Mouse (Mus musculus) mature B cell (primary cell): Measurements from ENCODE around the gene Fam131b.

Source experiments
- in situ Hi-C: fragments of 300-500 bp; cut with MboI; formaldehyde crosslinking; loops from 2 replicates; pipeline ENCODE4 v1.14.3; 2019

The Fam131b gene

DNA sequence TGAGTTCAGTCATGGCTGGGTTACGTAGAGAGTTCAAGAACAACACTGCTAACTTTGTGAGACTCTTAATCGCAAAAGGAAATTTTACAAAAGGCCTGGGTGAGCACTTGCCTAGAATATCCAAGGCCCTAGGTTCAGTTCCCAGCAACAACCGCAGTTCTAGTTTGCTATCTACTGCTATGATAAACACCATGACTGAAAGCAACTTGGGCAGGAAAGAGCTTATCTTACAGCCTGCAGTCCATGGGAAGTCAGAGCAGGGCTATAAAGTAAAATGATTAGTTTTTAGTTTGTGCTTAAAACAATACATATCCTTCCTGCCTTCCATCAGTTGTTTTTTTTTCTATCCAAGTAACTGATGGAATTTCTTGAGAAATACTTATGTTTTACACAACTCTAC is 2.1 kb upstream of the Fam131b start:
- in situ Hi-C loops, result no loop called here

- in situ Hi-C loops, result no loop called here
Measured at GRCm38 (mm10) chr6:42325268-42325609, 796 bp upstream of the Fam131b start.

GRCm38 (mm10) chr6:42324067-42324481 is 369 bp downstream of the Fam131b start:
- in situ Hi-C loops, result no loop called here

DNA sequence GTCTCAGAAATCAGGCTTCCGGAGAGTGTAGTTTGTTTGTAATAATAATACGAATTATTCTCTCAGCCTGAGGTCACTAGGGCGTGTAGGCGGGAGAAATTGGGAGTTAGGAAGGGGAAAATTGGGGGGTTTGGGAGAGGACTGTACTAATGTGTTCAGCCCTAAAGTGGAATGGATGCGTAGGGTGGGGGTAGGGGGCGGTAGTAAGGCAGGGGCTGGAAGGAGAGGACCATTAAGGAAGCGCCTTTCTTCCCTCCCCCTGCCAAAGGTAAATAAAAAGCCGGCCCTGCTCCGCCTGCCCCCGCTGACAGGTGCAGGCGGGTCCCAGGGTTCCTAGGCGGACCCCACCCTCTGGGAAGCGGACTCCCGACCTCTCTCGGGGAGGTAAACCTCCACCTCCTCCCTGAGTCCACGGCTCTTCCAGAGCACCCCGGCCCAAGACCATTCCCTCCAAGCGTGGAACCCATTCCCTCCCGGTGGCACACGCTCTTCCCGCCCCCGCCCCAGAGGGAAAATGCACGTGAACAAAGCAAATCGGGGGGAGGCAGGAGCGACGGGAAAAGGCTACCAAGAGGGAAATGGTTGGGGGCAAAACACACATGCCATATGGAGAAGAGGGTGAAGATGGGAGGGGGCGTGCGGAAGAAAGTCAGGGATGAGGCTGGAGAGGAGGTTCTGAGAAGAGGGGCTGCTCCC is 924 bp downstream of the Fam131b start:
- in situ Hi-C loops, result no loop called here

DNA sequence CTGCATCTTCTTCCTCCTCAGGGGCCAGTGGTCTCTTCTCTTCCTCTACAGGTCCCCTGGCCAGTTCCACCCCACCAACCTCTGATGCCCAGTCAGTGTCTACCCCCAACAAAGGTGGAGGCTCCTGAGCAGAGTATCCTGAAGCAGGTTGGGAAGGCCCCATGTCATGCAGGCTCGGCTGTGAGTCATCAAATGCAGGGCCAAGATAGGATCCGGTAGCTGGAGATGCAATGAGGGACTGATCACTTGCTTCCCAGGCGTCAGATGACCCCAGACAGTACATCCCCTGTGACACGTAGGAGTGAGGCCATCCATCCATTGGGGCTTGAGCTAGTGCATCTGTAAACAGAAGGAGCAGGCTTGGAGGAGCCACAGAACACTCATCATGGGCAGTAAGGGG is 6.2 kb downstream of the Fam131b start:
- in situ Hi-C loops, result no loop called here

GRCm38 (mm10) chr6:42310427-42311053 is 13.9 kb downstream of the Fam131b start:
- in situ Hi-C loops, result no loop called here

GRCm38 (mm10) chr6:42309816-42310378 is 14.5 kb downstream of the Fam131b start:
- in situ Hi-C loops, result no loop called here

- in situ Hi-C loops, result no loop called here
Measured at GRCm38 (mm10) chr6:42299362-42299761, 25.1 kb downstream of the Fam131b start.

GRCm38 (mm10) chr6:42295549-42296094 is 28.8 kb downstream of the Fam131b start:
- in situ Hi-C loops, result no loop called here

- in situ Hi-C loops, result no loop called here
Measured at GRCm38 (mm10) chr6:42293327-42293726, 31.1 kb downstream of the Fam131b start.

GRCm38 (mm10) chr6:42287562-42287961 is 36.9 kb downstream of the Fam131b start:
- in situ Hi-C loops, result no loop called here

GRCm38 (mm10) chr6:42286448-42286847 is 38.0 kb downstream of the Fam131b start, which contains the start of gene Clcn1:
TSS of gene Clcn1 (plus strand) at chr6:42286685.
- in situ Hi-C loops, result no loop called here

GRCm38 (mm10) chr6:42282865-42283528 is 41.4 kb downstream of the Fam131b start:
- in situ Hi-C loops, result no loop called here

- in situ Hi-C loops, result no loop called here
Measured at GRCm38 (mm10) chr6:42276151-42276550, 48.3 kb downstream of the Fam131b start.

DNA sequence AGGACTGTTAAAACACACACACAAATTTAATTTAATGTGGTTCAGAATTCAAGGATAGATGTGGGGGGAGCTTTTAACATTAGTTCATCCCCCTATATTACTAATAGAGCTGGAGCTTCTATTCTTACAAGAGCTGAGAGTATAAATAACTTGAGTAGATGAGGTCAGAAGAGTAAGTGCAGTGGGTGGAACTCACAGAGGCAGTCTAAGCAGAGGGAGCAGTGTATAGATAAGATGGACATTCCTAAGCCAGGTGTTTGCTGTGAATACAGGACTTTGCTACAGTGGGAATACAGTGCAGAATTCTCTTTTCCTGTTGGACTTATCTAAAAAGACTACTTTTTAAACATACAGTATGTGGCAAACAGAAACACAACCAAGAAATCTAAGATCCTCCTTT is 53.6 kb downstream of the Fam131b start:
- in situ Hi-C loops, result no loop called here

DNA sequence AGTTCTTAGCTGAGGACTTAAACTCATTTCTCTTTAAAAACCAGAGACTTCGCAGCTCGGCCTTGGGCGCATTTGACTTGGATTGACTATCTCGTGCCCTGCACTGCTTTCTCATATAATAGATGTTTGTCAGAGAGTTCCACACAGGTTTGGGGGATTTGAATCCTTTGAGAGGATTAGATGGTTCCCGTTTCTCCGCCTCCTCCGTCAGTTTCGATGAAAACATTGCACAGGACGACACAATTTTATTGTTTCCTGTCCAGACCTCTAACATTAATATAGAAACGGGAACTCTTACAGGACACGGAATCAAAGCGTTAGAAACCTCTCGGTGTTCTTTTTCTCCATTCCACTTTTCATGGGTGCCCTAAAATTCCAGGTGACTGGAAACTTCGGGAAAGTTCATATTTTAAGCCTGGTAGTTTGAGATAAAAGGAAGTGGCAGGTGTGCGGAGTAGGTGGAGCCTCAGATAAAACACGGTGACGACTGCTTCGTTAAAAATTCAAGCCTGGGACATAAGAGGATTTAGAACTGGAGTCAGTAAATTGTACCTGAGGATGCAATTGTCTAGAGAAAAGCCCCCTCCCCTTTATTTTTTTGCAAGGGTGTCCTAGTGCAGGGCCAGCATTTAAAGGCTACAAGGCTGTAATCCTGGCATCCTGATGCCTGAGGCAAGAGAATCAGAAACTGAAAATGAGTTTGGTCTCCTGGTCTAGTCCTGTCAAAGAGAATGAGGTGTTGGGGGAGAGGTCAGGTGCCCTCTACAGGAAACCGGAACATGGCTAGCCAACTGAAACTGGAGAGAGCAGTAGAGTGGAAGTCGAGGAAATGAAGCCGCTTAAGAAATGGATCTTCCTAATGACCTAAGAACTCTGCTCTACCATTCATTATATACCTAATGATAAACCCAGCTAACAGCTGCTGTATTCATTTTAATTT is 58.8 kb downstream of the Fam131b start:
- in situ Hi-C loops, result no loop called here
